Mouse (Mus musculus) limb, embryonic 11.5 days (tissue): Measurements from ENCODE around the gene Gm4779. TPM values are rescaled to one million over a fixed set of nuclear protein-coding genes. Genes with fewer than 3 reads are reported as not detected.

Experiments
- ATAC-seq: fragments of 200-750 bp; cut with Nextera tagmentation; 2 replicates; pipeline ENCODE4 v1.8.0; 2017; ENCODE audit warnings: low read depth; ENCODE audit not compliant: insufficient number of reproducible peaks, low FRiP score, low TSS enrichment
- DNase-seq: peaks from one replicate; pipeline ENCODE4 v3.0.0-alpha.2; 2015; ENCODE audit warnings: low spot score
- H3K27ac ChIP-seq: fragments of 300-500 bp; sonication (generic); replicated peaks from 2 replicates; pipeline ENCODE4 v1.5.1; 2014; ENCODE audit warnings: low read depth, mild to moderate bottlenecking, low read length
- H3K27me3 ChIP-seq: fragments of 300-500 bp; sonication (generic); 2 replicates; pipeline ENCODE4 v1.6.1; 2014; ENCODE audit warnings: mild to moderate bottlenecking, low read length, mixed read lengths; ENCODE audit not compliant: control insufficient read depth, insufficient read depth
- H3K36me3 ChIP-seq: fragments of 300-500 bp; sonication (generic); 2 replicates; pipeline ENCODE4 v1.6.1; 2014; ENCODE audit warnings: mild to moderate bottlenecking, low read length, moderate library complexity, mixed read lengths; ENCODE audit not compliant: control insufficient read depth, insufficient read depth
- H3K4me1 ChIP-seq: fragments of 300-500 bp; sonication (generic); 2 replicates; pipeline ENCODE4 v1.6.1; 2014; ENCODE audit warnings: low read length, mixed read lengths; ENCODE audit not compliant: control insufficient read depth, insufficient read depth
- H3K4me2 ChIP-seq: fragments of 300-500 bp; sonication (generic); 2 replicates; pipeline ENCODE4 v1.6.1; 2014; ENCODE audit warnings: low read depth, mild to moderate bottlenecking, moderate library complexity; ENCODE audit not compliant: severe bottlenecking
- H3K4me3 ChIP-seq: fragments of 300-500 bp; sonication (generic); 2 replicates; pipeline ENCODE4 v1.5.1; 2014; ENCODE audit warnings: low read depth, low read length
- H3K9ac ChIP-seq: fragments of 300-500 bp; sonication (generic); 2 replicates; pipeline ENCODE4 v1.6.1; 2014; ENCODE audit warnings: mild to moderate bottlenecking, low read length
- H3K9me3 ChIP-seq: fragments of 300-500 bp; sonication (generic); 2 replicates; pipeline ENCODE4 v1.6.1; 2016; ENCODE audit warnings: low read length; ENCODE audit not compliant: control insufficient read depth
- WGBS: fragments of 180-500 bp; shearing (Covaris S2); extraction: QIAGEN DNeasy Blood & Tissue Kit; methylation state at CpG from one replicate; pipeline ENCODE4 v1.1.7; 2014; 5-methylcytosine and 5-hydroxymethylcytosine counted together
- polyA plus RNA-seq: library from polyadenylated mRNA; unstranded; fragments of >200 nt; fragmentation: Nextera tagmentation; extraction: Ambion mirVana; gene quantifications from 2 replicates; pipeline ENCODE4 v1.2.1, GENCODE M21; 2014

Gene Gm4779
- polyA plus RNA-seq, 1 experiment from 2014 or later, result not detected

DNA sequence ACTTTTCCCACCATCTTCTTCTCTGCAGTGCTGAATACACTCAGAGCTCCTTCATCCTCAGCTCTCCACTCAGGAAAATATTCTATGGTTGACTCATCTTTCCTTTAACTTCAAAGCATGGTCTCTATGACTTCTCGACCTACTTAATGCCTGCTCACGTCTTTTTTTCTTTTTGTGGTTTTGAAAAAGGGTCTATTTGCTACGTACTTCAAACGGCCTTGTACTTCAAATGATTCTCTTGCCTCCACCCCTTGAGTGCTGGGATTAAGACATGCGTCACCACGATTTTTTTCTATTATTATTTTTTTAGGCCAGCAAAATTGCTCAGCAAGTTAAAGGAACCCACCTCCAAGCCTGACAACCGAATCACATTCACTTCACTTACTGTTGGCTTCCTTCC lies 26.9 kb downstream of the Gm4779 start:
- Histone ChIP-seq H3K4me3 (no peak overlapping the region), H3K4me1 (no peaks in the 10 kb centered on the region), H3K4me2 (no peak overlapping the region), H3K9ac (no peak overlapping the region), H3K27me3 (no peaks in the 10 kb centered on the region), H3K9me3 (no peaks in the 10 kb centered on the region), H3K27ac (no peak overlapping the region), H3K36me3 (no peaks in the 10 kb centered on the region)
- DNase-seq, result no peak
- 78% methylated on average over 7 of the region's 7 CpGs for WGBS
- ATAC-seq, result no peak

DNA sequence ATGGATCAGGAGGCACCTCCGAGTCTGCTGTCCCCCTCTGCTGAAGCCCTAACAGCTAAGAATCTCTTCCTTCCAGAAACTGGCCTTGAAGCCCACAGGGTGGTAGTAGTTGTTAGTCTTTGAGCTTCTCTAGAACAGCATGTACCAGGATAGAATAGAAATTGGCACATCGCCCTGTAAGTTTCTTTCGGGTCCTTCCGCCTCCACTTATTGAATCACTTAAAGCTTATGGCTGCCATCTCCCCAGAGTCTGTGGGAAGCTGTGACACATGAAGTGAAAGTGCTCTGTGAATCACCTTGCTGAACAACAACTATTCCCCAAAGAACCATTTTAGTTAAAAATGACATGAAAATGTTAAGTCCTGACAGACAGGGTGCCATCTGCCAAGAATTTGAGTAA lies 29.1 kb downstream of the Gm4779 start:
- H3K4me1 ChIP-seq, result no peaks in the 10 kb centered on the region
- H3K36me3 ChIP-seq, result no peaks in the 10 kb centered on the region
- 84% methylated on average over 4 of the region's 4 CpGs for WGBS
- H3K9me3 ChIP-seq, result no peaks in the 10 kb centered on the region
- DNase-seq, result no peak
- ATAC-seq, result no peak
- H3K4me3 ChIP-seq, result no peak overlapping the region
- no peak overlapping the region for H3K4me2 ChIP-seq
- no peak overlapping the region for H3K9ac ChIP-seq
- H3K27ac ChIP-seq, result no peak overlapping the region
- no peaks in the 10 kb centered on the region for H3K27me3 ChIP-seq

DNA sequence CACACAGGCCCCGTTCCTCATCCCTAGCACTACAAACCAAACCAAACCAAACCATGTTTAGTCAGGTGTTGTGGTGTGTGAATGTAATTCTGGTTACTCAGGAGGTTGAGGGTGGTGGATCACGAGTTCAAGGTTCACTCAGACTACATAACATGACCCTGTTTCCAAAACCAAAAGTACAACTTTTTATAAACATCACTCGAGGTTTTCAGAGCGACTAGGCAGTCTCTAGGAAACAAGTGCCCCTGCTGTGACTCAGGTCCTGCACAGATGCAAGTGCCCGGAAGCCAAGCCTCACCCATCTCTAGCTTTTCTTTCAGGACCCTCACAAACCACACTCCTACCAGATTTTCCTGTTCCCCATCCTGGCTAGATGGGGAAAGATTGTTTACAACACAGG lies 29.6 kb downstream of the Gm4779 start:
- Histone ChIP-seq H3K4me1 (no peaks in the 10 kb centered on the region), H3K27me3 (no peaks in the 10 kb centered on the region), H3K9ac (no peak overlapping the region), H3K4me2 (no peak overlapping the region), H3K27ac (no peak overlapping the region), H3K4me3 (no peak overlapping the region), H3K36me3 (no peaks in the 10 kb centered on the region), H3K9me3 (no peaks in the 10 kb centered on the region)
- DNase-seq (no peak), ATAC-seq (no peak)
- WGBS, result 74% methylated on average over 5 of the region's 5 CpGs

DNA sequence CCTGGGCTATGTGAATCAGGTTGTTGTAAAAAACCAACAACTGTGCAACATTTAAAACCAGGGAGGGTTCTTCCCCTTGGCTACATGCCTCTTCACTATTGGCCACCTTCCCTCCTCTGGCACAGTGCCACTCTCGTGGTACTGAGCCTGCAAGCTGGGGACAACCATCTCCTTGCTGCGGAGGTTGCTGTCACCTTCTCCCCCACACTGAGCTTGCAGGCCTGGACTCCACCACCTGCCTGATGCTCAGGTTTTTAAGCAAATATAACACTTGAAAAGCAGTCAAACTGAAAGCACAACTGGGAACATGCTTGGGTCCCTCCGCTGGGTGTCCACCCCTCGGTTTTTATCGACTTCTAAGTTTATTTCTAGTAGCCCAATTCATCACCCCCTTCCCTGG lies 39.7 kb downstream of the Gm4779 start:
- Histone ChIP-seq H3K36me3 (no peaks in the 10 kb centered on the region), H3K9ac (no peak overlapping the region), H3K27me3 (no peaks in the 10 kb centered on the region), H3K9me3 (no peaks in the 10 kb centered on the region), H3K4me2 (no peak overlapping the region), H3K27ac (no peak overlapping the region), H3K4me3 (no peak overlapping the region), H3K4me1 (no peaks in the 10 kb centered on the region)
- 72% methylated on average over 5 of the region's 5 CpGs for whole genome bisulfite sequencing
- no peak for ATAC-seq
- no peak for DNase-seq

DNA sequence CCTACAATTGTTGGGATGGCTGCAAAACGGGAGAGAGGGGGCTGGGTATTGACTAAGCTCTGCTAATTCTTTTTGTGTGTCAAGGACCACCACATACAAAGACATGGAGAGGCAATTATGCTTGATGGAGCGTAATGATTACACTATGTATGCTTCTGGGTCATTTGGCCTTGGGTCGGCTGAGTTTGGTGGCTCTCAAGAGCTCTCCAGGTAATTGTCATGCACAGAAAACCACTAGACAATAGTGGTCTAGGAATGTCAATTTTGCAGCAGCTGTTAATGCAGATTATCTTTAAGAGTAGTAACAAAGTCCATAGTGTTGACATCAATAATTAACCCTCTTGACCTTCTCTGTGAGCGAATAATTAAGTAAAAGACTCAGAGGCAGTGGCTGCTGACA lies 44.1 kb downstream of the Gm4779 start:
- Histone ChIP-seq H3K27me3 (no peaks in the 10 kb centered on the region), H3K4me1 (no peaks in the 10 kb centered on the region), H3K4me3 (no peak overlapping the region), H3K4me2 (no peak overlapping the region), H3K9ac (no peak overlapping the region), H3K36me3 (no peaks in the 10 kb centered on the region), H3K27ac (no peak overlapping the region), H3K9me3 (no peaks in the 10 kb centered on the region)
- DNase-seq, result no peak
- 72% methylated on average over 4 of the region's 4 CpGs for WGBS
- ATAC-seq, result no peak

DNA sequence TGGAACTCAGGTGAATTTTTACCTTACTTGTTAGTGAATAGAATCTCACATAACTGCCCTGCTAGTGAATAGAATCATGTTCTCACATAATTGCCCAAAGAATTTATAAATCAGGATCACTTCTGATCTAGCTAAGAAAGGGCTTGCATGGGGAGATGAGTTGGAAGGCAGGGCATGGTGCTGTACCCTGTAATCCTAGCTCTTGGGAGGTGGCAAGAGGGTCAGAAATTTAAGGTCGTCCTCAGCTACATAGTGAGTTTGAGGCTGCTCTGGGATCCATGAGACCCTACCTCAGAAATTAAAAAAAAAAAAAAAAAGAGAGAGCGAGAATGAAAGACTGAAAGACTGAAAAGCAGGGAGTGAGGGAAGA lies 53.2 kb downstream of the Gm4779 start:
- Histone ChIP-seq H3K4me2 (no peak overlapping the region), H3K4me1 (no peaks in the 10 kb centered on the region), H3K4me3 (no peak overlapping the region), H3K9me3 (no peaks in the 10 kb centered on the region), H3K9ac (no peak overlapping the region), H3K27me3 (no peaks in the 10 kb centered on the region; the same call in 1 of the 2 replicates), H3K27ac (no peak overlapping the region), H3K36me3 (no peaks in the 10 kb centered on the region)
- 93% methylated on average over 2 of the region's 2 CpGs for WGBS
- DNase-seq, result no peak
- ATAC-seq, result no peak

DNA sequence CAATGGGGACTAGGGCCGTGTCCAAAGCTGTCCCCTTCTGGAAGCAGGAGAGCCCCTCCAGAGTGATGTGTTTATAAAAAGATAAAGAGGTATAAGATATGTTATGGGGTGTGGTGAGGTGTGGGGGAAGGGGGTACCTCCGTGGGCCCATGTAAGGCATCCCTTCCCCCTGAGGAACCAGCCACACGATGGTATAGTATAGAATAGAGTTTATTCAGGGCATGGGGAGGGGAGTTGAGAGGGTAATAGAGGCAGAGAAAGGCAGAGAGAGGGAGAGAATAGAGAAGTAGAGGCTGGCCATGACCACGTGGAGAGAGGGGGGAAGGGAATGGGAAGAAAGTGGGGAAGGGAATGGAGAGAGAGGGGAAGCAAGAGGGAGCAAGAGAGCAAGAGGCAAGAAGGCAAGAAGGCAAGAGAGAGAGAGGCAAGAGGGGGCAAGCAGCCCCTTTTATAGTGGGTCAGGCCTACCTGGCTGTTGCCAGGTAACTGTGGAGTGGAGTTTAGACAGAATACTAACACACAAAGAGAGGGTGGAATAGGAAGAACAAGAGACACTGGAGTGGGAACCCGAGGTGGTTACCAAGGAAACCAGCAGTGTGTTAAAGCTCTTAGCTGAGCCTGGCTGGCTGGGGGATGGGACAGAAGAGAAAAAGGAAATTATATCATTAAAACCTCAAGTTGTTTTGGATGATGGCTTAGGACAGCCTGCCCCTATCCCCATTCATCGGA lies 53.7 kb downstream of the Gm4779 start:
- H3K27ac ChIP-seq, result no peak overlapping the region
- H3K9me3 ChIP-seq, result no peaks in the 10 kb centered on the region
- ATAC-seq (no peak), DNase-seq (no peak)
- H3K4me3 ChIP-seq, result no peak overlapping the region
- no peak overlapping the region for H3K9ac ChIP-seq
- H3K4me1 ChIP-seq, result no peaks in the 10 kb centered on the region
- 59% methylated on average over 6 of the region's 6 CpGs for WGBS
- H3K27me3 ChIP-seq, result no peaks in the 10 kb centered on the region; the same call in 1 of the 2 replicates
- H3K36me3 ChIP-seq, result no peaks in the 10 kb centered on the region
- H3K4me2 ChIP-seq, result no peak overlapping the region
